Mouse (Mus musculus) ES-CJ7 (cell line): Measurements from ENCODE around the gene Vps13d.
A peak's percentile ranks its signal among the peaks of the same experiment; 100 is the strongest.

Source experiments
- DNase-seq: peaks from one replicate; pipeline ENCODE4 v3.0.0; 2011; ENCODE audit warnings: low read depth, low spot score

Vps13d gene

DNA sequence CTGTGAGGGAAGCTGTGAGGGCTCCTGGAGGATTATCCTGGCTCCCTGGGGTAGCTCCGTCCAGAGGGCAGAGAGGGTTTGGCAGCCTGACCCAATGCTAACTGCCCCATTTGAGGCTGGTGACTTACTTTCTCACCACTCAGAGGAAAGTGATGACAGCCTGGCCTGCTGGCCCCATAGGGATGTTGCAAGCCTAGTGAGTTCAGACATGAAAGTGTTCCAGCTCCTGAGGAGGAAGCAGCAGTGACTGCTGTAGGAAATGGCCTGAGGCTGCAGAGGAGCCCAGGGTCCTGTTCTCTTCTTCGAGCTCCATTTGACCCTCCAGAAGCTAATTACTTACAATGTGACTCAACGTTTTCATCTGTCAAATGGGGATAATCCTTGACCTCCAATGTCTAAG lies 157.8 kb downstream of the Vps13d start:
- no peak for DNase-seq

DNA sequence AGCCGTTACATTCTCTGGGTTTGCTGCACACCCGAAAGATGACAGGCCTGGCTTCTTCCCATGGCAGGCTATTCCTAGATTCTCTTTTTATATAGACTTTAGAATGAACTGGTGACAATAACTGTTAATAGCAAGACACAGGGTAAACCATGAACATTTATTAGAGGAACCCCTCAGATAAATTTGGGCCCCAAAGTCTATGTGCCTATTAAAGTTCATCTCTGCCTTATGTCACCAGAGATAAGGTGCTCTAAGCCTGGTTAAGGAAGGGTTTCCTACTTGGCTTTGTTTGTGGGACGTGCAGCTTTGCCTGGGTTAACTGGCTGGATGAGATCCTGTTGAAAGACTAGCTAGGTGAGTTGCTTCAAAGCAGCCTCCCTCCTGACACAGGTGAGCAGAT lies 159.4 kb downstream of the Vps13d start:
- no peak for DNase-seq

GRCm38 (mm10) chr4:145034506-145035243 lies 160.1 kb downstream of the Vps13d start:
- DNase-seq: peak; percentile 57

GRCm38 (mm10) chr4:145033392-145033791 lies 161.4 kb downstream of the Vps13d start:
- no peak for DNase-seq

DNA sequence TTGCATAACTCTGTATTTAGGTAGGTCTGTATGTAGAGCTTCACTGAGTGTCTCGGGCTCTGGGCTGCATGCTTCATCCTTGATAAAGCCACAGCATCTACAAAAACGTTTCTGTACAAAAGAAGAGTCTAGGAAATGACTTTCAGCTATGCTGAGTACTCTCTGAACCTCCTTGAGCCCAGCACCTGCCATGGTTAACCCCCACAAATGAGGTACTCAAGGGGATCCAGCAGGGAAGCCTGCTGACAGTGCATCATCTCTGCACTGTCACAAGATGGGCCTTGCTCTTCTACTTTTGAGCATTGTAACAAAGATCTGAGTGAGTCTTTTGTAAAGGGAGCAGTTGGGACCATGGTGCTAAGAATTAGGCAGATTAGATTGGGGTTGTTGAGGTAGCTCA lies 162.2 kb downstream of the Vps13d start:
- DNase-seq: no peak

DNA sequence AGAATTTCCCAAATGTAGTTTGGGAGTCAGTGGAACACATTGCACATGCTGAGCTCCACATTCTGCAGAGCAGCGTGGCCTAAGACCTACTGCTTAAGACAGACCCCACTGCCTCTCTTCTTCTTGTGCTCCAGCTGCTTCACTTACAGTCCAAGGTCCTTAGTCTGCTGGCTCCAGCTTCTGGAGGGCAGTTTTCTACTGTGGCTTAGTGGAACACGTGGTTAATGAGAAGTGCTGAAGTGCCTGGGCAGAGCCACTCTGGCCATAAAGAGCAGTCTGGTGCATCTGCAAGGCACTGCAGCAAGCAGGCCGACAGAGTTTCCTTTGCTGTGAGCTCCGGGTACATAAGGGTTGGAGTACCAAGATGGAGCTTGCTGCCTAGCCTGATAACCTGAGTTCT lies 163.3 kb downstream of the Vps13d start:
- DNase-seq: no peak

- DNase-seq: no peak
These were observed 168.4 kb downstream of the Vps13d start for GRCm38 (mm10) chr4:145026449-145026851.

GRCm38 (mm10) chr4:145025409-145025762 lies 169.4 kb downstream of the Vps13d start:
- DNase-seq: no peak

GRCm38 (mm10) chr4:145024694-145025408 lies 170.0 kb downstream of the Vps13d start:
- DNase-seq: no peak

DNA sequence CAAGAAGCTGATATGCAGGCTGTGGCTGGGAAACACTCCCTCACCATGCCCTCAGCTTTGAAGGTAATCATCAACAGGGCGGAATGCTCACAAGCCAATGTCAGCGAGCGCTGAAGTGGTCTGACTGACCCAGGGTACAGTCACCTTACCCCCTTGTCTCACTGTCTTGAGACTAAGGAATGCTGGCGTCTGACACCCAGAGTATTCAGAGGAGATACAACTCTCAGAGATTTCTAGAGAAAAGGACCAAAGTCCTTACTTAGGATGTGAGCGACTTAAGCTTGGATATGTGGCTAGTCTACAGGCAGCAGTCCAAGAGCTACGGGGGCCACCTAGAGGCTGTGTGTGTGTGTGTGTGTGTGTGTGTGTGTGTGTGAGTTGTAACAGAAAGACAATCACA lies 170.9 kb downstream of the Vps13d start:
- no peak for DNase-seq

DNA sequence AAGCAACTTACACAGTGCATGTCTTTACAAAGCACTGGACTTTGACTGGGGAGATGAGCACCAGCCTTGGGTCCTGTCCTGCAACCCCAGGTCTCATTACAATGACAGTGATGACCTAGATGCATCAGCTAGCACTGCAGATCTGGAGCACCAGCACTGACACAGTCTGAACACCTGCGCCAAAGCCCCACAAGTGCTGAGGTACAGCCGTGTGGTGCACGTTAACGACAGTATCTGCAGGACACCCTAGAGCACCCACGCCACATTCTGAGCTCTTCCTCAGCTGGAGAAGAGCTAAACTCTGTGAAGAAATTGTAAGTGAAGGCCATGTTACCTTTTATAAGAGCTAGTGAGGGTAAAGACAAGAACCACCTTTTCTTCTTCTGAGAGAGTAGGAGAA lies 172.0 kb downstream of the Vps13d start:
- no peak for DNase-seq

DNA sequence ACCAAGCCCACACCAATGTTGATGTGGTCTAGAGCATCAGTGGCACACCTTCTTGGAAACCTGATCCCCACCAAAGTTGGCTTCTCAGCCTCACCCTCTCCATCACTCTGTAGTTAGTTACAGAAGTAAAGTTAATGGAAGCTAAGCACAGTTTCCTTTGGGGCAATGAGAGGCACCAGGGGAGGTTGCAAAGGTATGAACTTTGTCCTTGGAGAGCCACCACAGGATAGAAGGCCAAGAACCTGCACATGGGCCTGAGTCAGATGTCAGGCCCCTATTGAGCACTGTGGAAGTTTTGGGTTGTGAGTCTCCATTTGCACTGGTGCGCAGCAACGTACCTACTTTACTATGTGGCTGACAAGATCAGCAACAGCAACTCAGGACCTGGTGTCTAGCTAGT lies 172.6 kb downstream of the Vps13d start:
- DNase-seq: no peak

- no peak for DNase-seq
These were observed 174.4 kb downstream of the Vps13d start for GRCm38 (mm10) chr4:145020383-145020782.

GRCm38 (mm10) chr4:145019121-145019714 lies 175.6 kb downstream of the Vps13d start:
- no peak for DNase-seq

DNA sequence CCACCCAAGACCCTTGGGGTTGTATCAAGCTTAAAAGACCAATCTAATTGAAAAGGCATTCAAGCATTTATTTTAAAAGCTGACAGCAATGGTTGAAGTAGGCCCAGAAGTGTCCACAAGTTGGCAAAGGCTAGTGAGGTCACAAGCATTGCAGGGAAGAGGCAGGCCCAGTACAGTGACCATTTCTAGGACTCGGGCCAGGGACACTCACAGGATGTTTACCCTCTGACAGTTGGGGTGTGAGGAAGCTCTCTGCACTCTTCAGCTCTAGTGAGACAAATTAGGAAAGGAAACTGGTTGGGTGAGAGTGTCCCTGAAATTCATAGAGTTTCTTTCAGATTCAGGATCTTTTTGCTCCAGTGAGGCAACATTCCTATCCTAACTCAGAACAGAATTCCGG lies 177.1 kb downstream of the Vps13d start:
- no peak for DNase-seq

DNA sequence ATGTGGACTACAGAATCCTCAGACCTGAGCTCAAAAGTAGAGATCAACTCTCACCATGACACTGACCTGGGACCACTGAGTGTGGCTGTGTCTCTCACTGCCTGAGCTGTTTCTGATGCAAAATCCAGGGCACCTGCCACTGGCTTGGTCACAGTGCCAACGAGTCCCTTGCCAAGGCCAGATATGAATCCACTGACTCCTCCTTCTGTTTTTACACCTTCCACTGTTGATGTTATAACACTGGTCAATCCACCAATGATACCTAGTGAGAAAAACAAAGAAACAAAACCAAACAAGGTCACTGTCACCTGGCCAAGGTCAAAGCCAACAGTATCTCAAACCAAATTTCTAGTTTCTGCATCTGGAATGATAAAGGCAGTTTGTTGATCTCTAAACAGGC lies 178.1 kb downstream of the Vps13d start:
- DNase-seq: no peak

GRCm38 (mm10) chr4:145014632-145014960 lies 180.2 kb downstream of the Vps13d start:
- DNase-seq: no peak

GRCm38 (mm10) chr4:145013760-145014631 lies 180.8 kb downstream of the Vps13d start:
- no peak for DNase-seq

- DNase-seq: no peak
These were observed 181.6 kb downstream of the Vps13d start for GRCm38 (mm10) chr4:145013187-145013586.

DNA sequence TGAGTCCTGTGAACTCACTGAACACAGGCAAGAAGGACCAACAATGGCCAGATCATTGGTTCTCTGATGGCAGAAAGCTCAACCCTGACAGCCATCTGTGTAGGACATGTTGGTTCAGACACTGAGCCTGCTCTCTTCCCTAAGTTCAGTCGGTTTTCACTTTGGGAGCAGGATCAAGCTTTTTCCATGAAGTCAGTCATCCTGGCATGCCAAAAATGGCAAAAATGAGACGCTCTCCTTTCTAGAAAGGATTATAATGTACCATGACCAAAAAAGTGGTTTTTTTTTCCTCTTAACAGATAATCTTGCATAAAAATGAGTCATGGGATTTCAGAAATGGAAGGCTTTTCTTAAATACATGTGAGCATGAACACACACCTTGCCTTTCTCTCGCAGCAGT lies 183.6 kb downstream of the Vps13d start:
- DNase-seq: no peak

- no peak for DNase-seq
These were observed 184.9 kb downstream of the Vps13d start for GRCm38 (mm10) chr4:145009934-145010333.

- DNase-seq: no peak
These were observed 185.4 kb downstream of the Vps13d start for GRCm38 (mm10) chr4:145009437-145009836.
